Mouse (Mus musculus) liver, embryonic 14.5 days (tissue): ENCODE results near the gene Adprh. TPM values are rescaled to one million over a fixed set of nuclear protein-coding genes. Genes with fewer than 3 reads are reported as not detected.

Experiments used
- ATAC-seq: fragments of 200-750 bp; cut with Nextera tagmentation; 2 replicates; pipeline ENCODE4 v1.8.0; 2017; ENCODE audit warnings: moderate number of reproducible peaks, mild to moderate bottlenecking, moderate library complexity; ENCODE audit not compliant: insufficient read depth
- DNase-seq, 3 experiments: peaks; one replicate each; pipeline ENCODE4 v3.0.0-alpha.2; 2012 to 2013; ENCODE audit warnings: low read depth in 3 of 3, low spot score in 3 of 3
- H3K27ac ChIP-seq: fragments of 300-500 bp; sonication (generic); 2 replicates; pipeline ENCODE4 v1.5.1; 2014; ENCODE audit warnings: moderate library complexity, mild to moderate bottlenecking, control low read depth, inconsistent platforms
- H3K27me3 ChIP-seq: fragments of 300-500 bp; sonication (generic); 2 replicates; pipeline ENCODE4 v1.6.1; 2014; ENCODE audit warnings: mild to moderate bottlenecking, low read length, moderate library complexity; ENCODE audit not compliant: control insufficient read depth, insufficient read depth
- H3K36me3 ChIP-seq: fragments of 300-500 bp; sonication (generic); replicated peaks from 2 replicates; pipeline ENCODE4 v1.6.1; 2014; ENCODE audit warnings: low read depth; ENCODE audit not compliant: control insufficient read depth, insufficient read depth
- H3K4me1 ChIP-seq, 2 experiments: fragments of 200-500 bp in 1 of 2; fragments of 300-500 bp in 1 of 2; sonication (generic) in 1 of 2; replicated peaks; 2 replicates each; pipeline ENCODE4 v1.6.1; 2012 to 2014; ENCODE audit warnings: antibody characterized with exemption in 1 of 2, inconsistent platforms in 1 of 2, low read length in 1 of 2; ENCODE audit not compliant: control insufficient read depth in 2 of 2, insufficient read depth in 2 of 2
- H3K4me2 ChIP-seq: fragments of 300-500 bp; sonication (generic); 2 replicates; pipeline ENCODE4 v1.6.1; 2014; ENCODE audit warnings: low read depth, mild to moderate bottlenecking, control low read depth, moderate library complexity
- H3K4me3 ChIP-seq, 2 experiments: fragments of 200-500 bp in 1 of 2; fragments of 300-500 bp in 1 of 2; sonication (generic) in 1 of 2; 2 replicates each; pipeline ENCODE4 v1.5.1; 2012 to 2014; ENCODE audit warnings: low read depth in 2 of 2, low read length in 2 of 2, mild to moderate bottlenecking in 2 of 2, control low read depth in 1 of 2, inconsistent platforms in 1 of 2, moderate library complexity in 1 of 2; ENCODE audit not compliant: insufficient read depth in 1 of 2
- H3K9ac ChIP-seq: fragments of 300-500 bp; sonication (generic); replicated peaks from 2 replicates; pipeline ENCODE4 v1.6.1; 2014; ENCODE audit warnings: mild to moderate bottlenecking, control low read depth, moderate library complexity
- H3K9me3 ChIP-seq: fragments of 300-500 bp; sonication (generic); 2 replicates; pipeline ENCODE4 v1.6.1; 2016; ENCODE audit warnings: low read length, mixed read lengths; ENCODE audit not compliant: control insufficient read depth
- CTCF ChIP-seq: IDR thresholded peaks from 2 replicates; pipeline ENCODE4 v1.5.1; 2016; ENCODE audit warnings: antibody characterized with exemption, low read depth, control low read depth
- EP300 ChIP-seq: IDR thresholded peaks from 2 replicates; pipeline ENCODE4 v1.6.1; 2016; ENCODE audit warnings: antibody characterized with exemption, low read depth
- WGBS: fragments of 180-500 bp; shearing (Covaris S2); extraction: QIAGEN DNeasy Blood & Tissue Kit; methylation state at CpG from one replicate; pipeline ENCODE4 v1.1.7; 2014; ENCODE audit not compliant: insufficient replicate concordance; 5-methylcytosine and 5-hydroxymethylcytosine counted together
- polyA plus RNA-seq, 2 experiments: library from polyadenylated mRNA; depleted of rRNA in 1 of 2; stranded (reverse) in 1 of 2; unstranded in 1 of 2; fragments of >200 nt; fragmentation: Nextera tagmentation in 1 of 2; extraction: Ambion mirVana in 1 of 2; gene quantifications; 2 replicates each; pipeline versions ENCODE4 v1.2.1 to v1.2.3; 2012 to 2014

Gene Adprh
- polyA plus RNA-seq, 2 experiments = 15.2 to 23.7 TPM

GRCm38 (mm10) chr16:38471697-38472506, 19.4 kb upstream of the Adprh start:
- Histone ChIP-seq H3K4me1 (peaks cover 26 to 42% of the 10 kb centered on the region in 2 experiments), H3K4me3 (no peak overlapping the region), H3K4me2 (no peak overlapping the region), H3K27ac (no peak overlapping the region), H3K9me3 (no peaks in the 10 kb centered on the region), H3K27me3 (no peaks in the 10 kb centered on the region), H3K9ac (no peak overlapping the region), H3K36me3 (no peaks in the 10 kb centered on the region)
- 29% methylated on average over 11 of the region's 11 CpGs for WGBS
- ATAC-seq (0 out of 2 replicates have a peak, but pooled peaks have one; percentile 9), DNase-seq (no peak)
- TF ChIP-seq CTCF (no peak), EP300 (no peak)

GRCm38 (mm10) chr16:38469437-38469836, 16.9 kb upstream of the Adprh start:
- Histone ChIP-seq H3K4me3 (no peak overlapping the region), H3K4me2 (no peak overlapping the region), H3K36me3 (no peaks in the 10 kb centered on the region), H3K27me3 (no peaks in the 10 kb centered on the region), H3K9me3 (no peaks in the 10 kb centered on the region), H3K9ac (no peak overlapping the region), H3K27ac (no peak overlapping the region), H3K4me1 (peaks cover 18 to 37% of the 10 kb centered on the region in 2 experiments)
- 69% methylated on average over 8 of the region's 8 CpGs for WGBS
- DNase-seq (no peak), ATAC-seq (no peak)
- TF ChIP-seq EP300 (no peak), CTCF (no peak)

DNA sequence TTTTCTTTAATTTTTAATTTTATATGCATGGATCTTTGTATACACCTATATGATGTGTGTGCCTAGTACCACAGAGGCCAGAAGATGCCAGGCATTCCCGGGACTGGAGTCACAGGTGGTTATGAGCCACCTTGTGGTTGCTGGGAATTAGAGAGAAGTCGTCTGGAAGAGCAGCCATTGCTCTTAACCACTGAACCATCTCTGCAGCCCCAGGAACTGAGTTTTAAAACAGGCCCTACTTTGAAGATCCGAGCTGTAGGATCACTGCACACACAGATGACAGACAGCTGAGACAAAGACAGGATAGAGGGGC, 16.2 kb upstream of the Adprh start:
- Histone ChIP-seq H3K9me3 (no peaks in the 10 kb centered on the region), H3K4me3 (no peak overlapping the region), H3K36me3 (no peaks in the 10 kb centered on the region), H3K4me2 (no peak overlapping the region), H3K4me1 (peaks cover 16 to 32% of the 10 kb centered on the region in 2 experiments), H3K27me3 (no peaks in the 10 kb centered on the region), H3K9ac (no peak overlapping the region), H3K27ac (no peak overlapping the region)
- WGBS = 28% methylated on average over 3 of the region's 3 CpGs
- no peak for TF ChIP-seq EP300
- no peak for ATAC-seq
- no peak for DNase-seq

GRCm38 (mm10) chr16:38467917-38468705, 15.6 kb upstream of the Adprh start:
- Histone ChIP-seq H3K36me3 (no peaks in the 10 kb centered on the region), H3K27me3 (no peaks in the 10 kb centered on the region), H3K4me2 (no peak overlapping the region), H3K27ac (no peak overlapping the region), H3K9ac (no peak overlapping the region), H3K4me3 (no peak overlapping the region), H3K4me1 (peaks cover 12 to 28% of the 10 kb centered on the region in 2 experiments), H3K9me3 (no peaks in the 10 kb centered on the region)
- DNase-seq = no peak
- no peak for ATAC-seq
- no peak; the same call in 1 of the 2 replicates for TF ChIP-seq EP300
- WGBS = 40% methylated on average over 8 of the region's 8 CpGs

GRCm38 (mm10) chr16:38467091-38467916, 14.8 kb upstream of the Adprh start:
- Histone ChIP-seq H3K27me3 (no peaks in the 10 kb centered on the region), H3K4me1 (peaks cover 10 to 25% of the 10 kb centered on the region in 2 experiments), H3K27ac (no peak overlapping the region), H3K4me2 (no peak overlapping the region), H3K4me3 (no peak overlapping the region), H3K9me3 (no peaks in the 10 kb centered on the region), H3K9ac (no peak overlapping the region), H3K36me3 (no peaks in the 10 kb centered on the region)
- WGBS = 60% methylated on average over 13 of the region's 13 CpGs
- no peak for TF ChIP-seq CTCF
- DNase-seq (no peak), ATAC-seq (peak; percentile 15; the same call in 1 of the 2 replicates)
